Mouse (Mus musculus) intestine, embryonic 16.5 days (tissue): ENCODE results near the gene Naaa. TPM values are rescaled to one million over a fixed set of nuclear protein-coding genes. Genes with fewer than 3 reads are reported as not detected.

Source experiments
- ATAC-seq: fragments of 200-750 bp; cut with Nextera tagmentation; 2 replicates; pipeline ENCODE4 v1.8.0; 2017; ENCODE audit warnings: moderate TSS enrichment, moderate library complexity
- H3K27ac ChIP-seq: fragments of 300-500 bp; sonication (generic); 2 replicates; pipeline ENCODE4 v1.5.1; 2014; ENCODE audit warnings: mild to moderate bottlenecking, low read length
- H3K27me3 ChIP-seq: fragments of 300-500 bp; sonication (generic); replicated peaks from 2 replicates; pipeline ENCODE4 v1.6.1; 2014; ENCODE audit warnings: low read length, control low read depth, mixed read lengths; ENCODE audit not compliant: control insufficient read depth, insufficient read depth
- H3K36me3 ChIP-seq: fragments of 300-500 bp; sonication (generic); 2 replicates; pipeline ENCODE4 v1.6.1; 2014; ENCODE audit warnings: low read length, control low read depth; ENCODE audit not compliant: control insufficient read depth, insufficient read depth
- H3K4me1 ChIP-seq: fragments of 300-500 bp; sonication (generic); 2 replicates; pipeline ENCODE4 v1.6.1; 2014; ENCODE audit warnings: low read length, control low read depth, mixed read lengths; ENCODE audit not compliant: control insufficient read depth, insufficient read depth
- H3K4me2 ChIP-seq: fragments of 300-500 bp; sonication (generic); 2 replicates; pipeline ENCODE4 v1.6.1; 2014; ENCODE audit warnings: low read depth, low read length, control low read depth
- H3K4me3 ChIP-seq: fragments of 300-500 bp; sonication (generic); 2 replicates; pipeline ENCODE4 v1.5.1; 2014; ENCODE audit warnings: mild to moderate bottlenecking, low read length
- H3K9ac ChIP-seq: fragments of 300-500 bp; sonication (generic); 2 replicates; pipeline ENCODE4 v1.6.1; 2014; ENCODE audit warnings: low read depth, low read length
- H3K9me3 ChIP-seq: fragments of 300-500 bp; sonication (generic); 2 replicates; pipeline ENCODE4 v1.6.1; 2016; ENCODE audit warnings: low read length, control low read depth; ENCODE audit not compliant: control insufficient read depth
- WGBS: fragments of 180-500 bp; shearing (Covaris S2); extraction: QIAGEN DNeasy Blood & Tissue Kit; methylation state at CpG from one replicate; pipeline ENCODE4 v1.1.7; 2014; 5-methylcytosine and 5-hydroxymethylcytosine counted together
- polyA plus RNA-seq: library from polyadenylated mRNA; unstranded; fragments of >200 nt; fragmentation: Nextera tagmentation; extraction: Ambion mirVana; gene quantifications from 2 replicates; pipeline ENCODE4 v1.2.1, GENCODE M21; 2015

Gene Naaa
- polyA plus RNA-seq, 1 experiment from 2014 or later: 30.8 TPM

- WGBS: 91% methylated on average over 9 of the region's 9 CpGs
- H3K27ac ChIP-seq: no peak overlapping the region
- no peaks in the 10 kb centered on the region for H3K36me3 ChIP-seq
- ATAC-seq: no peak
- 0 out of 2 replicates have a peak, but pooled peaks cover 4% of the 10 kb centered on the region for H3K9me3 ChIP-seq
- H3K27me3 ChIP-seq: no peaks in the 10 kb centered on the region
- H3K4me3 ChIP-seq: no peak overlapping the region
- H3K9ac ChIP-seq: no peak overlapping the region
- H3K4me1 ChIP-seq: no peaks in the 10 kb centered on the region
- no peak overlapping the region for H3K4me2 ChIP-seq
These were observed 32.5 kb downstream of the Naaa start for GRCm38 (mm10) chr5:92245483-92245882.

GRCm38 (mm10) chr5:92244900-92245299, 33.1 kb downstream of the Naaa start:
- Histone ChIP-seq H3K27me3 (no peaks in the 10 kb centered on the region), H3K9me3 (0 out of 2 replicates have a peak, but pooled peaks cover 4% of the 10 kb centered on the region), H3K36me3 (no peaks in the 10 kb centered on the region), H3K4me2 (no peak overlapping the region), H3K9ac (no peak overlapping the region), H3K4me1 (no peaks in the 10 kb centered on the region), H3K27ac (no peak overlapping the region), H3K4me3 (no peak overlapping the region)
- 99% methylated on average over 2 of the region's 2 CpGs for WGBS
- no peak for ATAC-seq

- Histone ChIP-seq H3K4me3 (no peak overlapping the region), H3K36me3 (no peaks in the 10 kb centered on the region), H3K9ac (no peak overlapping the region), H3K4me1 (no peaks in the 10 kb centered on the region), H3K27me3 (no peaks in the 10 kb centered on the region), H3K4me2 (no peak overlapping the region), H3K9me3 (no peaks in the 10 kb centered on the region), H3K27ac (no peak overlapping the region)
- ATAC-seq: no peak
- WGBS: 92% methylated on average over 12 of the region's 12 CpGs
These were observed 37.2 kb downstream of the Naaa start for GRCm38 (mm10) chr5:92240769-92241168.

GRCm38 (mm10) chr5:92239333-92240232, 38.4 kb downstream of the Naaa start:
- Histone ChIP-seq H3K9me3 (no peaks in the 10 kb centered on the region), H3K4me1 (peaks cover 8% of the 10 kb centered on the region), H3K9ac (no peak overlapping the region), H3K4me3 (no peak overlapping the region), H3K27me3 (no peaks in the 10 kb centered on the region), H3K36me3 (no peaks in the 10 kb centered on the region), H3K4me2 (no peak overlapping the region), H3K27ac (no peak overlapping the region)
- ATAC-seq: peak; percentile 64
- 49% methylated on average over 29 of the region's 29 CpGs for WGBS

GRCm38 (mm10) chr5:92234939-92235557, 42.9 kb downstream of the Naaa start:
- no peak overlapping the region for H3K4me3 ChIP-seq
- H3K4me2 ChIP-seq: no peak overlapping the region; the same call in 1 of the 2 replicates
- H3K9ac ChIP-seq: 0 out of 2 replicates have a peak overlapping the region, but pooled peaks have one; percentile 26
- H3K27me3 ChIP-seq: no peaks in the 10 kb centered on the region
- no peaks in the 10 kb centered on the region for H3K9me3 ChIP-seq
- H3K27ac ChIP-seq: peak overlapping the region; percentile 51
- no peaks in the 10 kb centered on the region for H3K36me3 ChIP-seq
- ATAC-seq: peak; percentile 79
- WGBS: 23% methylated on average over 5 of the region's 5 CpGs
- H3K4me1 ChIP-seq: peaks cover 8% of the 10 kb centered on the region

GRCm38 (mm10) chr5:92233366-92233765, 44.6 kb downstream of the Naaa start:
- Histone ChIP-seq H3K4me3 (no peak overlapping the region), H3K9ac (no peak overlapping the region), H3K9me3 (no peaks in the 10 kb centered on the region), H3K4me1 (peaks cover 8% of the 10 kb centered on the region), H3K27ac (no peak overlapping the region), H3K27me3 (no peaks in the 10 kb centered on the region), H3K36me3 (no peaks in the 10 kb centered on the region), H3K4me2 (no peak overlapping the region)
- ATAC-seq: no peak
- WGBS: 83% methylated on average over 4 of the region's 4 CpGs

GRCm38 (mm10) chr5:92231836-92232235, 46.1 kb downstream of the Naaa start:
- 80% methylated on average over 10 of the region's 10 CpGs for WGBS
- no peak for ATAC-seq

GRCm38 (mm10) chr5:92230306-92230705, 47.7 kb downstream of the Naaa start:
- no peaks in the 10 kb centered on the region for H3K9me3 ChIP-seq
- no peak overlapping the region for H3K9ac ChIP-seq
- WGBS: 81% methylated on average over 11 of the region's 11 CpGs
- ATAC-seq: no peak
- no peak overlapping the region for H3K4me3 ChIP-seq
- peaks cover 6% of the 10 kb centered on the region for H3K4me1 ChIP-seq
- no peak overlapping the region for H3K27ac ChIP-seq
- no peak overlapping the region for H3K4me2 ChIP-seq
- H3K36me3 ChIP-seq: no peaks in the 10 kb centered on the region
- no peaks in the 10 kb centered on the region for H3K27me3 ChIP-seq

More at GRCm38 (mm10) chr5:92231836-92232235, 46.1 kb downstream of the Naaa start:
- Histone ChIP-seq H3K4me2 (no peak overlapping the region), H3K27ac (no peak overlapping the region), H3K4me3 (no peak overlapping the region), H3K9me3 (no peaks in the 10 kb centered on the region), H3K27me3 (no peaks in the 10 kb centered on the region), H3K36me3 (no peaks in the 10 kb centered on the region), H3K9ac (no peak overlapping the region), H3K4me1 (peaks cover 8% of the 10 kb centered on the region)

GRCm38 (mm10) chr5:92229514-92229913, 48.5 kb downstream of the Naaa start:
- Histone ChIP-seq H3K27me3 (no peaks in the 10 kb centered on the region), H3K9me3 (no peaks in the 10 kb centered on the region), H3K27ac (no peak overlapping the region), H3K4me1 (no peaks in the 10 kb centered on the region), H3K36me3 (no peaks in the 10 kb centered on the region), H3K9ac (no peak overlapping the region), H3K4me2 (no peak overlapping the region), H3K4me3 (no peak overlapping the region)
- 92% methylated on average over 3 of the region's 3 CpGs for WGBS
- ATAC-seq: no peak
